Mouse (Mus musculus) ES-E14 (cell line): Measurements from ENCODE around the gene Cenpp.

ENCODE experiments used
- ZC3H11A ChIP-seq: IDR thresholded peaks from 2 replicates; pipeline ENCODE4 v1.6.1; 2012; ENCODE audit warnings: low read depth, mild to moderate bottlenecking, inconsistent platforms, low read length, borderline replicate concordance
- ZNF384 ChIP-seq: IDR thresholded peaks from 2 replicates; pipeline ENCODE4 v1.6.1; 2012; ENCODE audit warnings: low read depth, low read length, inconsistent platforms

- TF ChIP-seq ZNF384 (no peak), ZC3H11A (no peak)
Observed at GRCm38 (mm10) chr13:49470319-49470718, 182.3 kb downstream of the Cenpp start.
